Mouse (Mus musculus): ENCODE results near the gene Zfp870.
A peak's percentile ranks its signal among the peaks of the same experiment; 100 is the strongest.

Zfp870 gene

GRCm38 (mm10) chr17:32891239-32892180 is at the start of gene Zfp870:
TSS of gene Zfp870 (minus strand) at chr17:32891642.
- DNase-seq (ENCODE audit: low spot score): peak; percentile 74

GRCm38 (mm10) chr17:32939831-32940230 is 48.4 kb upstream of the Zfp870 start:
- no peak for DNase-seq (ENCODE audit: low spot score)

DNA sequence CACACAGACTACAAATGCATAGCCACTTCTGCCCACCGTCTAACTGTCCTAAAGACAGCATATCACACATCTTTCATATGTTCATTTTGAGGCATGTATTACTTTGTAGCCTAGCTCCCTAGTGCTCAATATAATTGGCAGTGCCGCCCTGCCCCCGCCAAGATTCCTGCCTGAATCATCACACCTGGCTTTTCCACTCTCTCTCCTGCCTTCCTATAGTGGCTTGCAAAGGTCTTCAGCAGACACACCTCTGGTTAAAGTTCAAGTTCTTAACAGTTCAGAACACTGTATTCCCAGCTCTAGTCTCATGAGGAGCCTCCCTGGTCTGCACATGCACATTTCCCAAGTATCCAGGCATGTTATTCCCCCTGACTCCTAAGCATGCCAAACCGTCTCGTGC is 36.4 kb upstream of the Zfp870 start:
- no peak for DNase-seq (ENCODE audit: low spot score)

DNA sequence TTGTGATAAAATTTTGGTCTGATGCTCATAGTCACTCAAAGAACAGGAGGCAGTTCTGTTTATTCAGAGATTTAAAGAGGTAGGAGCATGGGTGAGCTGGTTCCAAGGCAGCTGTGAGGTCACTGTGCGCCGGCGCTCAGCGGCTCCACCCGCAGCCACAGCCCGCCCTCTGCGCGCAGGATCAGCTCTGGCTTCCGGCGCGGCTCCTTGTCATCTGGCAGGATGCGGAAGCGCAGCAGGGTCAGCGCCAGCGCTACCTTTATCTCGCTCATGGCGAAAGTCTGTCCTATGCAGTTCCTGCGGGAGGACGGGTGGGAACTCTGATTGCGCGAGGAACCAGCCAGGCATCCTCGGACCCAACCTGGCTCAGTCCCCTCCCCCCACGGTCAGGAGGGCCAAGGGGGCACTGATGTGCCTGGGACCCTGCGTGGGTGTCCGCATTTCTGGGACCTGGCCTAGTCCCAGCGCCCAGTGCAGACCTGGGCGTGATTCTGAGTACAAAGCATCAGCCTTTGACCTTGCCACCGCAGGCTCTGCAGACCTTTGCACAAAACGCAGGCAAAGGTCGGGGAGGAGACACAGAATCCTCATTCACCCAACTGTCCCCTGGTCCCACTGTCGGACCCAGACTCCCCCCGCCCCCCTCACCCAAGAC is 33.3 kb upstream of the Zfp870 start:
- peak; percentile 69 for DNase-seq (ENCODE audit: low spot score)

DNA sequence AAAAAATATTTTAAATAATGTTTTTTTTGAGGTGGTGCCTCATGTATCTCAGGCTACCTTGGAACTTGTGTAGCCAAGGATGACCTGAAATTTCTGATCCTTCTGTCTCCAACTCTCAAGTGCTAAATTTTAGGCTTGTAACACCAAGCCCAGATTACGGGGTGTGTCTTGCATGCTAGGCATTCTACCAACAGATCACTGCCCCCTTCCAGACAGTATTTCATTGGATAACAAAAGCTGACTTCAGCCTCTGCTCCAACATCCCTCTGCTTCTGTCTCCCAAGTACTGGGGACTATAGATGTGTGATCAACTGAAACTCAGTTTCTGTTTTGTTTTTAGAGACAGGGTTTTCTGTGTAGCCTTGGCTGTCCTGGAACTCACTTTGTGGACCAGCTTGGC is 32.2 kb upstream of the Zfp870 start:
- no peak for DNase-seq (ENCODE audit: low spot score)

- DNase-seq (ENCODE audit: low spot score): no peak
These were observed 27.7 kb upstream of the Zfp870 start for GRCm38 (mm10) chr17:32919123-32919522.

DNA sequence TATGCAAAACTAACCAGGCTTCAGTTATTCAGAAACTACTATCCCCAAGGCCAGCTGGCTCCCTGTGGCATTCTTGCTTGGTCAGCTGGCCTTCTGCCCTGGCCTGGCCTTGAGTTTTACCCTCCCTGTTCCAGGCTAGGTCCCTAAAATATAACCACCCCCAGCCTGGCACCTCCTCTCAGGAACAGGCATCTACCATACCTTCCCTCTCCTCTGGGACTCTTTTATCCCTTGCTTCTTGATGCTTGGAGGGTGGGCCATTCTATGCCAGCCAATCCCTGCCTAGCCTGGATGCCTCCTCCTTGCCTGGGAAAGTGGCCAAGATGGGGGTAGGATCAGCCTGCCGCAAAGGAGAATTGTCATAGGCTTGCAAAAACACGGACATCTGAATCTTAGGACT is 25.7 kb upstream of the Zfp870 start, which contains the start of gene Cyp4f14:
Gene Cyp4f14 (minus strand): TSS at position 212 of the 400 bp plus-strand sequence.
- DNase-seq (ENCODE audit: low spot score): peak; percentile 61

GRCm38 (mm10) chr17:32916075-32916474 is 24.6 kb upstream of the Zfp870 start:
- DNase-seq (ENCODE audit: low spot score): no peak

DNA sequence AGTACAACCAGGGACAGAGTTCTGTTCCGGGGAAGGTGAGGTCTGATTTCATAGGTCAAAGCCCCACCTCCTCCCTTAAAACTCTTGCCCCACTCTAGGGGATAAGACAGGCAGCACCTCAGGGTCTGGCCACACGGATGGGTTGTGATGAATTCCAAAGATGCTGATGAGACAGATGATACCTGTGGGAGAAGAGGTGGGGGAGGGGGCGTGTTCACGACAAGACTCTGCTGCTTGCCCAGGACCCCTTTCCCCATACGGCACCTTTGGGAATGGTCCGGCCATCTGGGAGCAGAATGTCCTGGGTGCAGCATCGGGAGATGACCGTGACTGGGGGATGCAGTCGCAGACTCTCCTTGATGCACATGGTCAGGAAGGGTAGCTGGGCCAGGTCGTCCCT is 14.7 kb upstream of the Zfp870 start:
- no peak for DNase-seq (ENCODE audit: low spot score)

- DNase-seq (ENCODE audit: low spot score): peak; percentile 41
These were observed 13.8 kb upstream of the Zfp870 start for GRCm38 (mm10) chr17:32905239-32905638.

- DNase-seq (ENCODE audit: low spot score): no peak
These were observed 13.0 kb upstream of the Zfp870 start for GRCm38 (mm10) chr17:32904414-32904813.

GRCm38 (mm10) chr17:32901751-32902525 is 10.5 kb upstream of the Zfp870 start:
- DNase-seq (ENCODE audit: low spot score): no peak

GRCm38 (mm10) chr17:32895421-32895820 is 4.0 kb upstream of the Zfp870 start:
- DNase-seq (ENCODE audit: low spot score): no peak

DNA sequence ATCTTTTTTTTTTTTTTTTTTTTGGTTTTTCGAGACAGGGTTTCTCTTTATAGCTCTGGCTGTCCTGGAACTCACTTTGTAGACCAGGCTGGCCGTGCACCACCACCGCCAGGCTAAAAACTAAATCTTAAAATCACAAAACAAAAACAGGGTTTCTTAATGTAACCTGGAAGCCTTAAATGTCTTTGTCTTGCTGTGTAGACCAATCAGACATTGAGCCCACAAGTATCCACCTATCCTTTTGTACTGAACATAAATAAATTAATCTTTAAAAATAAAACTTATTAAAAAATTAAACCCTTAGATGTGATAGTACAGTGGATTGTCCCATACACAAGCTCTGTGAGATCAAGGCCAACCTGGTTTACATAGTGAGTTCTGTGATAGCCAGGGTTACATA is 2.5 kb upstream of the Zfp870 start:
- no peak for DNase-seq (ENCODE audit: low spot score)

DNA sequence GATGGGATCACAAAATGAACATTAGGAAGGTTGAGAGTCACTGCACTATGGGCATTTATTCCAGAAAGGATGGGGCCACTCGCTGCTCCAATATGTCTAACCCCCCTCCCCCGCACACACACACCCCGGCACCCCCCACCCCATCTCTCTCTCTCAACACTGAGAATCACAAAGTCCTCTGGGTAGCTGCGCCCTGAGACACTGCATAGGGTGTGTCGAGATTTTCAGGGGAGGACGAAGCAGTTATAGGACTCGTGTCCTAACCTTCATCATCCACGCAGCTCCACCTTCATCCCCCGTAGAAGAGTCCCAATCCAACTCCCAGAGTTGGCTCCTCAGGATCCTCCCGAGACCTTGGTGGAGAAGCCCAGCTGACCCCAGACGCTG is 597 bp downstream of the Zfp870 start:
- no peak for DNase-seq (ENCODE audit: low spot score)

DNA sequence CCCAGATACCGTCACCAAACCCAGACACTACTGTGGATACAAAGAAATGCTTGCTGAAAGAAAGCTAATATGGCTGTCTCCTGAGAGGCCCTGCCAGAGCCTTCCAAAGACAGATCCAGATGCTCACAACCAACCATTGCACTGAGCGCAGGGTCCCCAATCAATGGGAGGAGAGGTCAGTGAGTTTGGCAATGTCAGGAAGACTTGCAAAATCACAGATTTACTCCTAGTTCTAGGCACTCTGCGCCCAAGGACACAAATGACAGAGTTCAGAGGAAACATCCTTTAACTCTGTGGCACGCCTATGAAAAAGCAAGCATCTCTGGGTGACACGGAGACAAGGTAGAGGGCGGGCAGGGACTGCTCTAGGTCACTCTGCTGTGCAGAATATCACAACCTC is 1.8 kb downstream of the Zfp870 start:
- no peak for DNase-seq (ENCODE audit: low spot score)

DNA sequence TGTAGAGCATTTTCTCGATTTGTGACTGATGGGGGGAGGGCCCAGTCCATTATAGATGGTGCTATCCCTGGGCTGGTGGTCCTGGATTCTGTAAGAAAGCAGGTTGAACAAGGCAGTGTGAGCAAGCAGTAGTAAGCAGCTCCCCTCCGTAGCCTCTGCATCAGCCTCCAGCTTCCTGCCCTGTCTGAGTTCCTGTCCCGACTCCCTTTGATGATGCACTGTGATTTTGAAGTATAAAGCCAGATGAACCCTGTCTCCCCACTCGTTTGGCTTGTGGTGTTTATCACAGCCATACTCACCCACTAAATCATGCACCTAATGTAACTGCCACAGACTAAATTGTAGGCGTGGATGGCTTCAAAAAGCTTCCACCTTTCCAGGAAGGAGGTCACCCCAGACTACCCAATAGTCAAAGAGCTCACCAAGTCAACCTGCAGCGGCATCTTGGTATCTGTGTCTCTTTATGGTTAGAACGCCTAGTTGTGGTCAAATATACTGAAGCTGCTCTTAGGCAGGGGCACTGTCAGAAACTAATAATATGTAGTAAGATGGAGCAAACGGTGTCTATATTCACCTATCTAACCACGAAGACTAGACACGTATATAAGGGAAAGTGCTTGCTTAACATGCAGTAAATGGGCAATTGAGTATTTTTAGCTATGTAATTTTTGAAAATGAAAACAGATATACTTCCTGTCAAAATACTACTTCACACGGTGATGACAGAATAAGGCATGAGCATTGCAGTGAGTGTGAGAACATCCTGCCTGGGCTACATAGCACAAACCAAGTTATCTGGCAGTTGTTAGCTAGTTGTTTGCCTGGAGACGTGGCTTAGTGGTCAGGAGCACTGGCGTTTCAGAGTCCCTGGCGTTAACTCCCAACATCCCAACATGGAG is 10.9 kb downstream of the Zfp870 start:
- DNase-seq (ENCODE audit: low spot score): no peak

DNA sequence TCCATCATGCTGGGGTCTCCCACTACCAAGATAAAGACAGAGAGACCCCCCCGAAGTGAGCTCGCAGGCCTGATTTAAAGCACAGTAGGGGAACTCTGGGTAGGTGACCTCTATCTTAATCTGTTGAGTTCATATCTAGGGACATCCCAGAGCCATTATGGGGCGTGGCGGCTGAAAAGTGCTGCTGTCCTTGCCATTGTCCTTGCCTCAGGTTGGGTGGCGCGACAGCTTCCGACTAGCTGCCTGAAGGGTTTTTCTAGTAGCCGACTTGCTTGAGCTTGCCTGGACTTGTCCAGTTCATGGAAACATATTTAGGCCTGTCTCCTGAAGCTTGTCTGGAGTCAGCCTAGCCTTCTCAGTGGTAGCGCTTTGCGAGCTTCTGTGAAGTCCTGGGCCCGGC is 12.7 kb downstream of the Zfp870 start:
- no peak for DNase-seq (ENCODE audit: low spot score)

GRCm38 (mm10) chr17:32877471-32878171 is 13.8 kb downstream of the Zfp870 start:
- no peak for DNase-seq (ENCODE audit: low spot score)

DNA sequence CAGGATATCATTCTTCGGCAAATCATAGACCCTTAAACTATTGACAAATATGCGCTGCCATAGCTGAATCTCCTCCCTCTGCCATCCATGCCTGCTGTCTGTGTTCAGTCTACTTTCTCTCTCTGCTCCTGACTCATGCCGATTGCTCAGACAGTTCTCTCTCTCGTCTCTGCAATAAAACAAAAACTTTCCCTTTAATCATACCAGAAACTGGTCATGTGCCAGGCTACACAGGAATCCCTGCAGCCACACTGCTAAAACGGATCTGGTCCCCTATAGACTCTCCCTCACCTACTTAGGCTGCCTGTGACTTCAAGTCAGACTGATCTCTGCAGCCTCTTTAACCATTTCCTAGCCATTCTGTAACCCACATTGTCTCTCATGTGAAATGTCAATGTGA is 18.7 kb downstream of the Zfp870 start:
- DNase-seq (ENCODE audit: low spot score): no peak

DNA sequence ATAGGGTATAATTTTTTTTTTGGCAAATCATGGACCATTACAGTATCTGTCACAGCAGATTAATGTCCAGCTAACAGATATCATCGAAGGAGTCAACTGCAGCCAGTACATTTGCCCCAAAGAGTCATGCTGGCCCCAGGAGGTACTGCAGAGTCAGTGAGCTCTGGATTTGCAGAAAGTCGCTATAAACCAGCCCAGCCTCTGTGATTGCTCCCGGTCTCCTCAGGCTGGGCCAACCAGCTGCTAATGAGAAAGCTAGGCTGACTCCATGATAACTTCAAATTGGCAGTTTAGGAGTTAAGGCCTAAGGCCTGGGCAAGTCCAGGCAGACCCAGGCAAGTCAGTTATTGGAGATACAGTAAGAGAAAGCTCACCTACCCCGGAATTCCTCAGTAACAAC is 19.4 kb downstream of the Zfp870 start:
- no peak for DNase-seq (ENCODE audit: low spot score)

All from ovary, postnatal 36 days (tissue).